Mouse (Mus musculus) limb, embryonic 13.5 days (tissue): Measurements from ENCODE around the gene Pxmp4. TPM values are rescaled to one million over a fixed set of nuclear protein-coding genes. Genes with fewer than 3 reads are reported as not detected.

Experiments used
- ATAC-seq: fragments of 200-750 bp; cut with Nextera tagmentation; 2 replicates; pipeline ENCODE4 v1.8.0; 2017; ENCODE audit warnings: low read depth, moderate number of reproducible peaks, moderate TSS enrichment; ENCODE audit not compliant: low FRiP score
- H3K27ac ChIP-seq: fragments of 300-500 bp; sonication (generic); 2 replicates; pipeline ENCODE4 v1.5.1; 2015; ENCODE audit warnings: inconsistent platforms, mild to moderate bottlenecking, moderate library complexity
- H3K27me3 ChIP-seq: fragments of 300-500 bp; sonication (generic); 2 replicates; pipeline ENCODE4 v1.6.1; 2015; ENCODE audit warnings: mild to moderate bottlenecking, inconsistent platforms
- H3K36me3 ChIP-seq: fragments of 300-500 bp; sonication (generic); 2 replicates; pipeline ENCODE4 v1.6.1; 2015; ENCODE audit warnings: inconsistent platforms, mild to moderate bottlenecking, moderate library complexity
- H3K4me1 ChIP-seq: fragments of 300-500 bp; sonication (generic); 2 replicates; pipeline ENCODE4 v1.6.1; 2015; ENCODE audit warnings: inconsistent platforms
- H3K4me2 ChIP-seq: fragments of 300-500 bp; sonication (generic); replicated peaks from 2 replicates; pipeline ENCODE4 v1.6.1; 2015; ENCODE audit warnings: inconsistent platforms, mild to moderate bottlenecking, moderate library complexity
- H3K4me3 ChIP-seq: fragments of 300-500 bp; sonication (generic); 2 replicates; pipeline ENCODE4 v1.5.1; 2015; ENCODE audit warnings: moderate library complexity, mild to moderate bottlenecking, inconsistent platforms
- H3K9ac ChIP-seq: fragments of 300-500 bp; sonication (generic); 2 replicates; pipeline ENCODE4 v1.6.1; 2015; ENCODE audit warnings: mild to moderate bottlenecking, inconsistent platforms
- H3K9me3 ChIP-seq: fragments of 300-500 bp; sonication (generic); 2 replicates; pipeline ENCODE4 v1.6.1; 2016; ENCODE audit warnings: inconsistent platforms
- WGBS: fragments of 180-500 bp; shearing (Covaris S2); methylation state at CpG from one replicate; pipeline ENCODE4 v1.1.7; 2015; 5-methylcytosine and 5-hydroxymethylcytosine counted together
- polyA plus RNA-seq: library from polyadenylated mRNA; unstranded; fragments of >200 nt; fragmentation: Nextera tagmentation; extraction: Ambion mirVana; gene quantifications from 2 replicates; pipeline ENCODE4 v1.2.1, GENCODE M21; 2015

The Pxmp4 gene
- polyA plus RNA-seq, 1 experiment from 2014 or later, result 18.8 TPM

GRCm38 (mm10) chr2:154581421-154581820 lies 22.1 kb downstream of the Pxmp4 start:
- H3K4me1 ChIP-seq, result peaks cover 22% of the 10 kb centered on the region; the same call in 1 of the 2 replicates
- H3K9me3 ChIP-seq, result no peaks in the 10 kb centered on the region
- no peak overlapping the region for H3K4me3 ChIP-seq
- H3K9ac ChIP-seq, result no peak overlapping the region
- no peak overlapping the region for H3K4me2 ChIP-seq
- 86% methylated on average over 1 of the region's 1 CpGs for WGBS
- no peaks in the 10 kb centered on the region for H3K27me3 ChIP-seq
- H3K27ac ChIP-seq, result no peak overlapping the region
- no peak for ATAC-seq
- peaks cover 1% of the 10 kb centered on the region for H3K36me3 ChIP-seq

GRCm38 (mm10) chr2:154580586-154580985 lies 22.9 kb downstream of the Pxmp4 start:
- Histone ChIP-seq H3K4me1 (peaks cover 20% of the 10 kb centered on the region; the same call in 1 of the 2 replicates), H3K4me2 (no peak overlapping the region), H3K36me3 (no peaks in the 10 kb centered on the region), H3K27me3 (no peaks in the 10 kb centered on the region), H3K9ac (no peak overlapping the region), H3K27ac (no peak overlapping the region), H3K9me3 (no peaks in the 10 kb centered on the region), H3K4me3 (no peak overlapping the region)
- 79% methylated on average over 8 of the region's 8 CpGs for WGBS
- ATAC-seq, result no peak

GRCm38 (mm10) chr2:154577744-154578067 lies 25.8 kb downstream of the Pxmp4 start:
- 82% methylated on average over 6 of the region's 6 CpGs for WGBS
- no peak overlapping the region for H3K27ac ChIP-seq
- H3K9me3 ChIP-seq, result no peaks in the 10 kb centered on the region
- no peaks in the 10 kb centered on the region for H3K36me3 ChIP-seq
- H3K4me3 ChIP-seq, result no peak overlapping the region
- no peak overlapping the region for H3K9ac ChIP-seq
- ATAC-seq, result no peak
- H3K4me2 ChIP-seq, result no peak overlapping the region
- H3K4me1 ChIP-seq, result 0 out of 2 replicates have a peak, but pooled peaks cover 6% of the 10 kb centered on the region
- H3K27me3 ChIP-seq, result no peaks in the 10 kb centered on the region

- no peaks in the 10 kb centered on the region for H3K27me3 ChIP-seq
- no peak overlapping the region for H3K4me2 ChIP-seq
- H3K4me1 ChIP-seq, result peaks cover 11% of the 10 kb centered on the region
- 53% methylated on average over 12 of the region's 12 CpGs for WGBS
- no peak for ATAC-seq
- H3K4me3 ChIP-seq, result no peak overlapping the region
- H3K36me3 ChIP-seq, result no peaks in the 10 kb centered on the region
- no peaks in the 10 kb centered on the region for H3K9me3 ChIP-seq
- no peak overlapping the region for H3K9ac ChIP-seq
- H3K27ac ChIP-seq, result no peak overlapping the region
Measured at GRCm38 (mm10) chr2:154576876-154577743, 26.4 kb downstream of the Pxmp4 start.

GRCm38 (mm10) chr2:154574271-154574670 lies 29.2 kb downstream of the Pxmp4 start:
- H3K4me3 ChIP-seq, result no peak overlapping the region
- no peak overlapping the region for H3K4me2 ChIP-seq
- H3K36me3 ChIP-seq, result no peaks in the 10 kb centered on the region
- no peak overlapping the region for H3K27ac ChIP-seq
- no peaks in the 10 kb centered on the region for H3K27me3 ChIP-seq
- no peak for ATAC-seq
- H3K9ac ChIP-seq, result no peak overlapping the region
- no peaks in the 10 kb centered on the region for H3K9me3 ChIP-seq
- WGBS, result 78% methylated on average over 7 of the region's 7 CpGs
- H3K4me1 ChIP-seq, result peaks cover 29% of the 10 kb centered on the region

GRCm38 (mm10) chr2:154572996-154573395 lies 30.5 kb downstream of the Pxmp4 start:
- ATAC-seq, result no peak
- Histone ChIP-seq H3K4me2 (no peak overlapping the region), H3K27ac (no peak overlapping the region), H3K4me3 (no peak overlapping the region), H3K9me3 (no peaks in the 10 kb centered on the region), H3K9ac (no peak overlapping the region), H3K4me1 (peaks cover 41% of the 10 kb centered on the region), H3K27me3 (no peaks in the 10 kb centered on the region), H3K36me3 (no peaks in the 10 kb centered on the region)
- 87% methylated on average over 3 of the region's 3 CpGs for WGBS

- WGBS, result 60% methylated on average over 8 of the region's 8 CpGs
- ATAC-seq, result no peak
- Histone ChIP-seq H3K9me3 (no peaks in the 10 kb centered on the region), H3K9ac (peak overlapping the region; percentile 35; the same call in 1 of the 2 replicates), H3K4me3 (no peak overlapping the region), H3K4me1 (peaks cover 48% of the 10 kb centered on the region), H3K36me3 (no peaks in the 10 kb centered on the region), H3K27me3 (no peaks in the 10 kb centered on the region), H3K4me2 (no peak overlapping the region), H3K27ac (peak overlapping the region; percentile 40; the same call in 1 of the 2 replicates)
Measured at GRCm38 (mm10) chr2:154571976-154572375, 31.5 kb downstream of the Pxmp4 start.

GRCm38 (mm10) chr2:154571266-154571665 lies 32.2 kb downstream of the Pxmp4 start:
- Histone ChIP-seq H3K4me3 (no peak overlapping the region), H3K27ac (no peak overlapping the region), H3K4me2 (no peak overlapping the region), H3K9ac (no peak overlapping the region), H3K4me1 (peaks cover 52% of the 10 kb centered on the region), H3K36me3 (no peaks in the 10 kb centered on the region), H3K27me3 (no peaks in the 10 kb centered on the region), H3K9me3 (no peaks in the 10 kb centered on the region)
- ATAC-seq, result no peak
- 81% methylated on average over 4 of the region's 4 CpGs for WGBS

GRCm38 (mm10) chr2:154570666-154571065 lies 32.8 kb downstream of the Pxmp4 start:
- H3K4me2 ChIP-seq, result peak overlapping the region; percentile 87
- WGBS, result 63% methylated on average over 4 of the region's 4 CpGs
- peaks cover 58% of the 10 kb centered on the region for H3K4me1 ChIP-seq
- no peak overlapping the region for H3K9ac ChIP-seq
- no peak for ATAC-seq
- H3K4me3 ChIP-seq, result peak overlapping the region; percentile 79
- H3K9me3 ChIP-seq, result no peaks in the 10 kb centered on the region
- H3K27ac ChIP-seq, result no peak overlapping the region
- no peaks in the 10 kb centered on the region for H3K27me3 ChIP-seq
- H3K36me3 ChIP-seq, result no peaks in the 10 kb centered on the region

GRCm38 (mm10) chr2:154569836-154570286 lies 33.6 kb downstream of the Pxmp4 start, which contains the start of gene E2f1:
E2f1 (minus strand) TSS chr2:154569892.
- Histone ChIP-seq H3K4me1 (peaks cover 61% of the 10 kb centered on the region), H3K9ac (peak within 1 kb of the TSS; percentile 84), H3K36me3 (no peaks in the 10 kb centered on the region), H3K27me3 (no peaks in the 10 kb centered on the region), H3K9me3 (no peaks in the 10 kb centered on the region), H3K27ac (peak within 1 kb of the TSS; percentile 85), H3K4me2 (peak within 1 kb of the TSS; percentile 87), H3K4me3 (peak within 1 kb of the TSS; percentile 79)
- WGBS, result 0% methylated on average over 43 of the region's 44 CpGs
- peak; percentile 97 for ATAC-seq

GRCm38 (mm10) chr2:154569071-154569748 lies 34.3 kb downstream of the Pxmp4 start:
- H3K4me3 ChIP-seq, result peak overlapping the region; percentile 79
- H3K4me2 ChIP-seq, result peak overlapping the region; percentile 87
- ATAC-seq, result peak; percentile 67
- peak overlapping the region; percentile 85 for H3K27ac ChIP-seq
- peak overlapping the region; percentile 84 for H3K9ac ChIP-seq
- peaks cover 64% of the 10 kb centered on the region for H3K4me1 ChIP-seq
- H3K36me3 ChIP-seq, result peaks cover 3% of the 10 kb centered on the region; the same call in 1 of the 2 replicates
- H3K9me3 ChIP-seq, result no peaks in the 10 kb centered on the region
- under 1% methylated on average over 64 of the region's 70 CpGs for WGBS
- H3K27me3 ChIP-seq, result no peaks in the 10 kb centered on the region
